Mouse (Mus musculus) embryonic fibroblast, embryonic 13.5 days (primary cell): ENCODE results near the gene Btbd16. TPM values are rescaled to one million over a fixed set of nuclear protein-coding genes. Genes with fewer than 3 reads are reported as not detected.

ENCODE experiments used
- H3K27ac ChIP-seq: 2 replicates; pipeline ENCODE4 v1.5.1; 2012; ENCODE audit warnings: low read length, control low read depth, inconsistent platforms; ENCODE audit not compliant: insufficient read depth
- H3K4me1 ChIP-seq: 2 replicates; pipeline ENCODE4 v1.6.1; 2011; ENCODE audit warnings: low read length; ENCODE audit not compliant: control insufficient read depth, insufficient read depth
- H3K4me3 ChIP-seq: 2 replicates; pipeline ENCODE4 v1.5.1; 2011; ENCODE audit warnings: mild to moderate bottlenecking, control low read depth, low read length; ENCODE audit not compliant: insufficient read depth
- CTCF ChIP-seq: IDR thresholded peaks from 2 replicates; pipeline ENCODE4 v1.5.1; 2011; ENCODE audit warnings: mild to moderate bottlenecking, control low read depth, low read length, moderate library complexity, borderline replicate concordance; ENCODE audit not compliant: insufficient read depth
- POLR2A ChIP-seq: IDR thresholded peaks from 2 replicates; pipeline ENCODE4 v1.6.1; 2011; ENCODE audit warnings: low read depth, mild to moderate bottlenecking, control low read depth, low read length, moderate library complexity
- polyA plus RNA-seq: library from polyadenylated mRNA; stranded (reverse); fragments of >200 nt; gene quantifications from 2 replicates; pipeline ENCODE4 v1.2.4, GENCODE M21; 2011; ENCODE audit warnings: low read depth; ENCODE audit not compliant: missing spikeins, insufficient read length

Btbd16 gene
- polyA plus RNA-seq, 1 experiment = not detected

GRCm38 (mm10) chr7:130743239-130744025, 30.4 kb upstream of the Btbd16 start:
- Histone ChIP-seq H3K27ac (no peak overlapping the region), H3K4me1 (no peaks in the 10 kb centered on the region)
- TF ChIP-seq POLR2A (no peak), CTCF (no peak)

GRCm38 (mm10) chr7:130749165-130749564, 24.7 kb upstream of the Btbd16 start:
- H3K27ac ChIP-seq = no peak overlapping the region
- no peaks in the 10 kb centered on the region for H3K4me1 ChIP-seq
- H3K4me3 ChIP-seq = no peak overlapping the region
- TF ChIP-seq CTCF (no peak), POLR2A (no peak)

More at GRCm38 (mm10) chr7:130743239-130744025, 30.4 kb upstream of the Btbd16 start:
- H3K4me3 ChIP-seq = no peak overlapping the region

GRCm38 (mm10) chr7:130750752-130751490, 22.9 kb upstream of the Btbd16 start:
- no peak overlapping the region for H3K4me3 ChIP-seq
- no peaks in the 10 kb centered on the region for H3K4me1 ChIP-seq
- TF ChIP-seq POLR2A (no peak), CTCF (no peak)
- no peak overlapping the region for H3K27ac ChIP-seq

GRCm38 (mm10) chr7:130751678-130752077, 22.2 kb upstream of the Btbd16 start:
- no peak overlapping the region for H3K4me3 ChIP-seq
- H3K27ac ChIP-seq = no peak overlapping the region
- TF ChIP-seq CTCF (no peak), POLR2A (no peak)
- no peaks in the 10 kb centered on the region for H3K4me1 ChIP-seq

GRCm38 (mm10) chr7:130754790-130755189, 19.1 kb upstream of the Btbd16 start:
- Histone ChIP-seq H3K4me1 (no peaks in the 10 kb centered on the region), H3K27ac (no peak overlapping the region), H3K4me3 (no peak overlapping the region)
- TF ChIP-seq POLR2A (no peak), CTCF (peak; percentile 18; the same call in 1 of the 2 replicates)

GRCm38 (mm10) chr7:130756343-130756835, 17.5 kb upstream of the Btbd16 start:
- TF ChIP-seq CTCF (no peak), POLR2A (no peak)
- Histone ChIP-seq H3K4me3 (no peak overlapping the region), H3K4me1 (no peaks in the 10 kb centered on the region), H3K27ac (no peak overlapping the region; the same call in 1 of the 2 replicates)

- H3K4me3 ChIP-seq = no peak overlapping the region
- TF ChIP-seq CTCF = no peak
- no peak for TF ChIP-seq POLR2A
- H3K27ac ChIP-seq = no peak overlapping the region
- H3K4me1 ChIP-seq = no peaks in the 10 kb centered on the region
Measured at GRCm38 (mm10) chr7:130757326-130757865, 16.5 kb upstream of the Btbd16 start.

- Histone ChIP-seq H3K4me3 (no peak overlapping the region), H3K4me1 (no peaks in the 10 kb centered on the region), H3K27ac (no peak overlapping the region)
- TF ChIP-seq POLR2A (no peak), CTCF (peak; percentile 71; the same call in 1 of the 2 replicates)
Measured at GRCm38 (mm10) chr7:130762071-130762897, 11.6 kb upstream of the Btbd16 start.

GRCm38 (mm10) chr7:130764160-130764559, 9.7 kb upstream of the Btbd16 start:
- no peak for TF ChIP-seq POLR2A
- no peak for TF ChIP-seq CTCF
- Histone ChIP-seq H3K27ac (no peak overlapping the region), H3K4me1 (no peaks in the 10 kb centered on the region)

More at GRCm38 (mm10) chr7:130764160-130764559, 9.7 kb upstream of the Btbd16 start:
- H3K4me3 ChIP-seq = no peak overlapping the region
